Mouse (Mus musculus) cortical plate, adult 2 months (tissue): ENCODE measurements around the gene Saysd1.

Source experiments
- CTCF ChIP-seq: fragments of 200-500 bp; IDR thresholded peaks from 2 replicates; pipeline ENCODE4 v1.5.1; 2011; ENCODE audit warnings: mild to moderate bottlenecking, control low read depth, low read length; ENCODE audit not compliant: insufficient read depth; ENCODE audit errors: extremely low read depth
- POLR2A ChIP-seq: fragments of 200-500 bp; IDR thresholded peaks from 2 replicates; pipeline ENCODE4 v1.6.1; 2011; ENCODE audit warnings: mild to moderate bottlenecking, low read length, control low read depth; ENCODE audit not compliant: insufficient read depth; ENCODE audit errors: extremely low read depth

- TF ChIP-seq POLR2A (no peak), CTCF (no peak)
These were observed 10.2 kb upstream of the Saysd1 start for GRCm38 (mm10) chr14:20148514-20148913.
